Mouse (Mus musculus) liver, embryonic 15.5 days (tissue): ENCODE results near the gene Snrnp70. TPM values are rescaled to one million over a fixed set of nuclear protein-coding genes. Genes with fewer than 3 reads are reported as not detected.

ENCODE experiments used
- ATAC-seq: fragments of 200-750 bp; cut with Nextera tagmentation; 2 replicates; pipeline ENCODE4 v1.8.0; 2017; ENCODE audit warnings: moderate number of reproducible peaks, mild to moderate bottlenecking, moderate library complexity; ENCODE audit not compliant: insufficient read depth
- H3K27ac ChIP-seq: fragments of 300-500 bp; sonication (generic); replicated peaks from 2 replicates; pipeline ENCODE4 v1.5.1; 2015; ENCODE audit warnings: mild to moderate bottlenecking, inconsistent platforms
- H3K27me3 ChIP-seq: fragments of 300-500 bp; sonication (generic); 2 replicates; pipeline ENCODE4 v1.6.1; 2015; ENCODE audit warnings: mild to moderate bottlenecking, inconsistent platforms
- H3K36me3 ChIP-seq: fragments of 300-500 bp; sonication (generic); replicated peaks from 2 replicates; pipeline ENCODE4 v1.6.1; 2015; ENCODE audit warnings: moderate library complexity, mild to moderate bottlenecking, inconsistent platforms
- H3K4me1 ChIP-seq: fragments of 300-500 bp; sonication (generic); replicated peaks from 2 replicates; pipeline ENCODE4 v1.6.1; 2015; ENCODE audit warnings: inconsistent platforms
- H3K4me2 ChIP-seq: fragments of 300-500 bp; sonication (generic); 2 replicates; pipeline ENCODE4 v1.6.1; 2015; ENCODE audit warnings: moderate library complexity, mild to moderate bottlenecking, inconsistent platforms
- H3K4me3 ChIP-seq: fragments of 300-500 bp; sonication (generic); replicated peaks from 2 replicates; pipeline ENCODE4 v1.5.1; 2015; ENCODE audit warnings: mild to moderate bottlenecking, inconsistent platforms
- H3K9ac ChIP-seq: fragments of 300-500 bp; sonication (generic); 2 replicates; pipeline ENCODE4 v1.6.1; 2015; ENCODE audit warnings: moderate library complexity, mild to moderate bottlenecking, inconsistent platforms
- H3K9me3 ChIP-seq: fragments of 300-500 bp; sonication (generic); replicated peaks from 2 replicates; pipeline ENCODE4 v1.6.1; 2016; ENCODE audit warnings: inconsistent platforms
- WGBS: fragments of 180-500 bp; shearing (Covaris S2); methylation state at CpG from one replicate; pipeline ENCODE4 v1.1.7; 2015; ENCODE audit warnings: mixed read lengths; ENCODE audit not compliant: insufficient replicate concordance; 5-methylcytosine and 5-hydroxymethylcytosine counted together
- polyA plus RNA-seq: library from polyadenylated mRNA; unstranded; fragments of >200 nt; fragmentation: Nextera tagmentation; extraction: Ambion mirVana; gene quantifications from 2 replicates; pipeline ENCODE4 v1.2.1, GENCODE M21; 2015

Gene Snrnp70
- polyA plus RNA-seq, 1 experiment from 2014 or later: 77.8 TPM

GRCm38 (mm10) chr7:45420615-45420919, 25.0 kb upstream of the Snrnp70 start, which contains the start of gene Lhb:
Lhb (plus strand) TSS chr7:45420820.
- H3K4me3 ChIP-seq: no peak within 1 kb of the TSS
- no peaks in the 10 kb centered on the region for H3K9me3 ChIP-seq
- H3K9ac ChIP-seq: no peak within 1 kb of the TSS
- H3K27ac ChIP-seq: no peak within 1 kb of the TSS
- H3K4me1 ChIP-seq: peaks cover 3% of the 10 kb centered on the region; the same call in 1 of the 2 replicates
- H3K27me3 ChIP-seq: peaks cover 56% of the 10 kb centered on the region
- no peak for ATAC-seq
- 57% methylated on average over 6 of the region's 6 CpGs for WGBS
- no peak within 1 kb of the TSS for H3K4me2 ChIP-seq
- peaks cover 47% of the 10 kb centered on the region for H3K36me3 ChIP-seq

DNA sequence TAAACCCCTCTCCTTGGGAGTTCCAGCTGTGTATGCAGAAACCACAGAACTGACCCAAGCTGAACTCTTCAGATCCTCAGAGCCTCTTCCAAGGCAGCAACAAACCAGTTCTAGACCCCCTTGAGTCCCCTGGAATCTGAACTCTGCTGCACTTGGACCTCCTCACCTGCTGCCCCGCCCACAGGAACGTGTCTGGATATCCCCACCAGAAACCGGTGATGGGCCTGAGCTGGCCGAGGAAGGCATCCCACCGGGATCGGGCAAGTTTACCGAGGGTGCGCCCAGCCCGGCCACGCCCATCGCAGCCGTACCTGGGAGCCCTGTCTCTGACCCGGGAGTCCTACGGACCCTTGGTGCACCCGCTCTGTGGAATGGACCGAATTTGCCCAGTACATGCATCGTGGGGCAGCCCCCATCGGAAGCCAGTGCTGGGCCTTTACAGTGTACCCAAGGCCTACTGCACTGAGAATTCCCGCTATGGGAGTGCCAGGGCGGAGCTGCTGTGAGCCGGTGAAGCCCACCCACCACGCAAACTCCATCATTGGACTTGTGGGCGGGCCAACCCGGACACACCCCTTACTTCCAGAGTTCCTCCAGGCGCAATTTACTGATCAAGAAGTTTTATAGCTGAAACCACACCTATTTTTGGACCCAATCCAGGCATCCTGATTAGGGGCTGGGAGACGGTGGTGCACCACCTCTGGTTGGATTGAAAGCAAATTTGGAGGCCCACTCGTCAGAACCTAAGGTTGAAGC, 24.5 kb upstream of the Snrnp70 start:
- Histone ChIP-seq H3K9me3 (no peaks in the 10 kb centered on the region), H3K27ac (no peak overlapping the region), H3K9ac (no peak overlapping the region), H3K4me1 (peaks cover 6% of the 10 kb centered on the region; the same call in 1 of the 2 replicates), H3K4me3 (no peak overlapping the region), H3K27me3 (peaks cover 62% of the 10 kb centered on the region), H3K4me2 (no peak overlapping the region), H3K36me3 (peaks cover 42% of the 10 kb centered on the region)
- whole genome bisulfite sequencing: 32% methylated on average over 27 of the region's 27 CpGs
- no peak for ATAC-seq

- H3K9me3 ChIP-seq: no peaks in the 10 kb centered on the region
- H3K4me1 ChIP-seq: peaks cover 22% of the 10 kb centered on the region
- H3K4me3 ChIP-seq: no peak overlapping the region
- no peak for ATAC-seq
- WGBS: 9% methylated on average over 13 of the region's 13 CpGs
- no peak overlapping the region for H3K4me2 ChIP-seq
- peaks cover 22% of the 10 kb centered on the region for H3K36me3 ChIP-seq
- H3K9ac ChIP-seq: no peak overlapping the region
- H3K27ac ChIP-seq: no peak overlapping the region
- H3K27me3 ChIP-seq: peaks cover 82% of the 10 kb centered on the region
Observed at GRCm38 (mm10) chr7:45417962-45418492, 22.5 kb upstream of the Snrnp70 start.

- 8% methylated on average over 37 of the region's 37 CpGs for whole genome bisulfite sequencing
- no peak overlapping the region for H3K9ac ChIP-seq
- H3K9me3 ChIP-seq: no peaks in the 10 kb centered on the region
- H3K27ac ChIP-seq: no peak overlapping the region
- no peak for ATAC-seq
- H3K36me3 ChIP-seq: no peaks in the 10 kb centered on the region
- H3K4me3 ChIP-seq: no peak overlapping the region
- peaks cover 100% of the 10 kb centered on the region for H3K27me3 ChIP-seq
- H3K4me1 ChIP-seq: peaks cover 22% of the 10 kb centered on the region
- H3K4me2 ChIP-seq: peak overlapping the region; percentile 10; the same call in 1 of the 2 replicates
Observed at GRCm38 (mm10) chr7:45415636-45416035, 20.1 kb upstream of the Snrnp70 start.

DNA sequence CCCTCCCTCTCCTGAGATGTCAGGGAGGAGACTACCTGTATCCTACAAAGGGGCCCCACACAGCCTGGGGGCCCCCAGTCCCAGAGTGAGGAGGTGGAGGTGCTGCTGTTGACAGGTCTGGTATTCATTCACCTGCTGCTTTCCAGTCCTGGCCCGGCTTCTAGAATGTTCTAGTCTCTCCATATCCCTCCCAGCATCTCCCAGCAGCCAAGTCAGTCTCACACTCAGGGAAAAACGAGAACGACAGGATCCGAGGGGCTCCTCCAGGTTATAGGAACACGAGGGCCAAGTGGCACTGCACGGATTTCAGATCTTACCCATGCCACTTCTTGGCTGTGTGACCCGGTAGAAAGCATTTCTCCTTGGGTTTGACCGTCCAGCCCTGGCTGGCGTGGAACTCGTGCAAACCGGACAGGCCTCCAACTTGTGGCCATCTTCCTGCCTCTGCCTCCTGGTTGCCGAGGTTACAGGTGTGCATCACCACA, 19.2 kb upstream of the Snrnp70 start:
- peaks cover 22% of the 10 kb centered on the region for H3K4me1 ChIP-seq
- WGBS: 18% methylated on average over 12 of the region's 12 CpGs
- H3K4me2 ChIP-seq: no peak overlapping the region
- no peak overlapping the region for H3K27ac ChIP-seq
- H3K9ac ChIP-seq: no peak overlapping the region
- H3K36me3 ChIP-seq: no peaks in the 10 kb centered on the region
- peaks cover 100% of the 10 kb centered on the region for H3K27me3 ChIP-seq
- H3K9me3 ChIP-seq: no peaks in the 10 kb centered on the region
- no peak overlapping the region for H3K4me3 ChIP-seq
- ATAC-seq: no peak

- Histone ChIP-seq H3K36me3 (no peaks in the 10 kb centered on the region), H3K4me2 (peak overlapping the region; percentile 65), H3K4me3 (peak overlapping the region; percentile 46), H3K27me3 (peaks cover 100% of the 10 kb centered on the region), H3K9me3 (no peaks in the 10 kb centered on the region), H3K4me1 (peaks cover 22% of the 10 kb centered on the region), H3K27ac (no peak overlapping the region), H3K9ac (no peak overlapping the region)
- 2% methylated on average over 27 of the region's 27 CpGs for WGBS
- ATAC-seq: 0 out of 2 replicates have a peak, but pooled peaks have one; percentile 7
Observed at GRCm38 (mm10) chr7:45413864-45414739, 18.6 kb upstream of the Snrnp70 start.

DNA sequence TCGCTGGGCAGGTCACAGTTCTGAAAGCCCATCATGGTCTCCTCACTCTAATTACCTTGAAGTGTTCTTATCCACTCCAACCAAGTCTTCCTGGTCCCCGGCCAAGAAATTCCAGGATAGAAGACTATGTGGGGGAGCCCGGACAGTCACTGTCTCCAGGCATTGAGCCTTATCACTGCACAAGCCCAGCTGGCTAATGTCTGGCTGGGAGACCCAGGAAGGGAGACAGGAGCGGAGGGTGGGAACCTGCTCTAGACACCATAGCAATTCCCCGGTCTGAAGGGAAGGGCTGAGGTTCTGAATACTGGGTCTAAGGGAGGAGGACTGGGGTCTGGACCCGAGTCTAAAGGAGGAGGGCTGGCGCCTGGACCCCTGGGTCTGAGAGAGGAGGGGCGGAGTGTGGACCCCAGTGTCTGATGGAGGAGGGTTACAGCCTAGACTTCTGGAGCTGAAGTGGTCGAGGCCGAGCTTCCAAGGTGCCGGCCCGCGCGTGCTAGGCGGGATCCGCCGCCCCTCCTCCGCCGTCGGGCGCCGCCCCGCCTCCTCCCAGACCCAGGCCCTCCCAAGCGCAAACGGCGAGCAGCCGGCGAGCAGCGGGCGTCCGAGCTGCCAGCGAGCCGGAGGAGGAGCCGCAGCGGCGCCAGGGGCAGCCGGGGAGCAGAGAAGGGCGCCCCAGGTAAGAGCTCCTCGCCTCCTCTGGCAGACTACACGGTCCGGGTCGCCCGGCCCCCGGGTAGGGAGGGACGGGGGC, 17.7 kb upstream of the Snrnp70 start, which contains the start of gene Ntf5:
Gene Ntf5 (plus strand): TSS at position 583 of the 751 bp plus-strand sequence.
- no peak within 1 kb of the TSS for H3K9ac ChIP-seq
- no peak within 1 kb of the TSS for H3K27ac ChIP-seq
- H3K36me3 ChIP-seq: no peaks in the 10 kb centered on the region
- 3% methylated on average over 43 of the region's 45 CpGs for WGBS
- peaks cover 100% of the 10 kb centered on the region for H3K27me3 ChIP-seq
- H3K4me1 ChIP-seq: peaks cover 22% of the 10 kb centered on the region
- H3K9me3 ChIP-seq: no peaks in the 10 kb centered on the region
- H3K4me2 ChIP-seq: peak within 1 kb of the TSS; percentile 65
- ATAC-seq: 0 out of 2 replicates have a peak, but pooled peaks have one; percentile 7
- peak within 1 kb of the TSS; percentile 46 for H3K4me3 ChIP-seq

GRCm38 (mm10) chr7:45412421-45412820, 16.9 kb upstream of the Snrnp70 start:
- Histone ChIP-seq H3K4me3 (no peak overlapping the region), H3K36me3 (no peaks in the 10 kb centered on the region), H3K4me2 (no peak overlapping the region), H3K27me3 (peaks cover 100% of the 10 kb centered on the region), H3K27ac (no peak overlapping the region), H3K9ac (no peak overlapping the region), H3K9me3 (no peaks in the 10 kb centered on the region), H3K4me1 (peaks cover 22% of the 10 kb centered on the region)
- ATAC-seq: no peak
- WGBS: 67% methylated on average over 2 of the region's 2 CpGs

GRCm38 (mm10) chr7:45409497-45410163, 14.1 kb upstream of the Snrnp70 start:
- Histone ChIP-seq H3K27me3 (peaks cover 100% of the 10 kb centered on the region), H3K9me3 (no peaks in the 10 kb centered on the region), H3K4me3 (no peak overlapping the region), H3K4me1 (peaks cover 33% of the 10 kb centered on the region), H3K9ac (no peak overlapping the region), H3K27ac (no peak overlapping the region), H3K4me2 (no peak overlapping the region), H3K36me3 (no peaks in the 10 kb centered on the region)
- WGBS: 68% methylated on average over 8 of the region's 8 CpGs
- no peak for ATAC-seq

- ATAC-seq: no peak
- no peaks in the 10 kb centered on the region for H3K9me3 ChIP-seq
- H3K36me3 ChIP-seq: no peaks in the 10 kb centered on the region
- no peak overlapping the region for H3K27ac ChIP-seq
- WGBS: 75% methylated on average over 17 of the region's 17 CpGs
- no peak overlapping the region for H3K9ac ChIP-seq
- H3K4me3 ChIP-seq: no peak overlapping the region
- peaks cover 96% of the 10 kb centered on the region for H3K27me3 ChIP-seq
- no peak overlapping the region for H3K4me2 ChIP-seq
- peaks cover 27% of the 10 kb centered on the region for H3K4me1 ChIP-seq
Observed at GRCm38 (mm10) chr7:45408949-45409348, 13.4 kb upstream of the Snrnp70 start.
